Mouse (Mus musculus) lung, postnatal 0 days (tissue): ENCODE data around the gene Olfm2.

Source experiments
- CTCF ChIP-seq: IDR thresholded peaks from 2 replicates; pipeline ENCODE4 v1.5.1; 2016; ENCODE audit warnings: antibody characterized with exemption, mild to moderate bottlenecking
- EP300 ChIP-seq: IDR thresholded peaks from 2 replicates; pipeline ENCODE4 v1.6.1; 2016; ENCODE audit warnings: antibody characterized with exemption, mild to moderate bottlenecking, control low read depth

DNA sequence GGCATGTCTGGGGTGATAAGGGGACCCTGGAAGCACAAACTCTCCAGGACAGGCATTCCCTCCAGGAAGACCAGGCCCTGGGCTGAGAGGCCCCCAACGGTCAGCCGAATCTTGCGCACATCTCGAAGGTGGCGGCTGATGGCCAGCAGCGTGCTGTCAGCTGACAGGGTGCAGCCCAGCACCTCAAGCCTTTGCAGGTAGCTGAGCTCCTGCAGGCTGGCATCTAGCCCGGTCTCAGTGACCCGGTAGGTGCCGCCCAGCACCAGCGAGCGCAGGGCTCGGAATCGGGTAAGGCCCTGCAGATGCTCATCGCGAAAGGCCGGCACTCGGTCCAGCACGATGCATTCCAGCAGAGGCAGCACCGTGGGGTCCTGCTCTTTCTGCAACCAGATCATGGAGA lies 107.6 kb downstream of the Olfm2 start:
- TF ChIP-seq EP300 (no peak), CTCF (no peak)
